Mouse (Mus musculus) embryonic facial prominence, embryonic 14.5 days (tissue): Measurements from ENCODE around the gene Tap2. TPM values are rescaled to one million over a fixed set of nuclear protein-coding genes. Genes with fewer than 3 reads are reported as not detected.
A peak's percentile ranks its signal among the peaks of the same experiment; 100 is the strongest.

Experiments
- ATAC-seq: fragments of 200-750 bp; cut with Nextera tagmentation; 2 replicates; pipeline ENCODE4 v1.8.0; 2017; ENCODE audit warnings: low read depth, moderate number of reproducible peaks, moderate TSS enrichment
- DNase-seq: peaks from one replicate; pipeline ENCODE4 v3.0.0-alpha.2; 2015; ENCODE audit warnings: low spot score
- H3K27ac ChIP-seq: fragments of 300-500 bp; sonication (generic); replicated peaks from 2 replicates; pipeline ENCODE4 v1.5.1; 2014; ENCODE audit warnings: low read depth, mild to moderate bottlenecking, low read length, moderate library complexity
- H3K27me3 ChIP-seq: fragments of 300-500 bp; sonication (generic); replicated peaks from 2 replicates; pipeline ENCODE4 v1.6.1; 2014; ENCODE audit warnings: low read length; ENCODE audit not compliant: control insufficient read depth, insufficient read depth
- H3K36me3 ChIP-seq: fragments of 300-500 bp; sonication (generic); 2 replicates; pipeline ENCODE4 v1.6.1; 2014; ENCODE audit warnings: low read length, mixed read lengths; ENCODE audit not compliant: control insufficient read depth, insufficient read depth
- H3K4me1 ChIP-seq: fragments of 300-500 bp; sonication (generic); 2 replicates; pipeline ENCODE4 v1.6.1; 2014; ENCODE audit warnings: antibody characterized with exemption, low read length; ENCODE audit not compliant: control insufficient read depth, insufficient read depth
- H3K4me2 ChIP-seq: fragments of 300-500 bp; sonication (generic); 2 replicates; pipeline ENCODE4 v1.6.1; 2014; ENCODE audit warnings: low read depth, mild to moderate bottlenecking, low read length, moderate library complexity, mixed read lengths
- H3K4me3 ChIP-seq: fragments of 300-500 bp; sonication (generic); 2 replicates; pipeline ENCODE4 v1.5.1; 2014; ENCODE audit warnings: low read depth, mild to moderate bottlenecking, low read length
- H3K9ac ChIP-seq: fragments of 300-500 bp; sonication (generic); 2 replicates; pipeline ENCODE4 v1.6.1; 2014; ENCODE audit warnings: low read depth, mild to moderate bottlenecking, low read length, moderate library complexity, mixed read lengths
- H3K9me3 ChIP-seq: fragments of 300-500 bp; sonication (generic); 2 replicates; pipeline ENCODE4 v1.6.1; 2016; ENCODE audit warnings: low read length; ENCODE audit not compliant: control insufficient read depth
- WGBS: fragments of 180-500 bp; shearing (Covaris S2); extraction: QIAGEN DNeasy Blood & Tissue Kit; methylation state at CpG from one replicate; pipeline ENCODE4 v1.1.7; 2014; 5-methylcytosine and 5-hydroxymethylcytosine counted together
- polyA plus RNA-seq: library from polyadenylated mRNA; unstranded; fragments of >200 nt; fragmentation: Nextera tagmentation; extraction: Ambion mirVana; gene quantifications from 2 replicates; pipeline ENCODE4 v1.2.1, GENCODE M21; 2014

Tap2 gene
- polyA plus RNA-seq, 1 experiment from 2014 or later: 3.3 TPM

GRCm38 (mm10) chr17:34240916-34241315 is 37.6 kb downstream of the Tap2 start:
- Histone ChIP-seq H3K36me3 (no peaks in the 10 kb centered on the region), H3K4me2 (no peak overlapping the region), H3K27ac (no peak overlapping the region), H3K27me3 (no peaks in the 10 kb centered on the region), H3K4me3 (no peak overlapping the region), H3K9me3 (peaks cover 6% of the 10 kb centered on the region; the same call in 1 of the 2 replicates), H3K9ac (no peak overlapping the region), H3K4me1 (no peaks in the 10 kb centered on the region)
- DNase-seq: no peak
- ATAC-seq: no peak
- 77% methylated on average over 6 of the region's 6 CpGs for WGBS

GRCm38 (mm10) chr17:34244656-34245055 is 41.3 kb downstream of the Tap2 start:
- DNase-seq (no peak), ATAC-seq (no peak)
- Histone ChIP-seq H3K27ac (no peak overlapping the region), H3K4me3 (no peak overlapping the region), H3K36me3 (no peaks in the 10 kb centered on the region), H3K9ac (no peak overlapping the region), H3K27me3 (no peaks in the 10 kb centered on the region), H3K4me2 (no peak overlapping the region), H3K9me3 (peaks cover 6% of the 10 kb centered on the region; the same call in 1 of the 2 replicates), H3K4me1 (no peaks in the 10 kb centered on the region)
- WGBS: 67% methylated on average over 4 of the region's 4 CpGs

GRCm38 (mm10) chr17:34247047-34247446 is 43.7 kb downstream of the Tap2 start:
- no peak overlapping the region for H3K4me3 ChIP-seq
- no peak overlapping the region for H3K9ac ChIP-seq
- no peak for DNase-seq
- no peaks in the 10 kb centered on the region for H3K36me3 ChIP-seq
- H3K4me1 ChIP-seq: no peaks in the 10 kb centered on the region
- H3K27me3 ChIP-seq: no peaks in the 10 kb centered on the region
- no peak for ATAC-seq
- H3K9me3 ChIP-seq: no peaks in the 10 kb centered on the region
- H3K4me2 ChIP-seq: no peak overlapping the region
- H3K27ac ChIP-seq: no peak overlapping the region
- 82% methylated on average over 3 of the region's 3 CpGs for WGBS

GRCm38 (mm10) chr17:34248764-34249163 is 45.4 kb downstream of the Tap2 start:
- Histone ChIP-seq H3K9ac (no peak overlapping the region), H3K27ac (no peak overlapping the region), H3K36me3 (no peaks in the 10 kb centered on the region), H3K4me1 (no peaks in the 10 kb centered on the region), H3K9me3 (no peaks in the 10 kb centered on the region), H3K27me3 (no peaks in the 10 kb centered on the region), H3K4me2 (no peak overlapping the region), H3K4me3 (no peak overlapping the region)
- ATAC-seq (no peak), DNase-seq (no peak)
- WGBS: 68% methylated on average over 2 of the region's 2 CpGs

GRCm38 (mm10) chr17:34249361-34249760 is 46.0 kb downstream of the Tap2 start:
- DNase-seq (no peak), ATAC-seq (no peak)
- no peak overlapping the region for H3K27ac ChIP-seq
- H3K4me2 ChIP-seq: no peak overlapping the region
- no peak overlapping the region for H3K9ac ChIP-seq
- H3K9me3 ChIP-seq: no peaks in the 10 kb centered on the region
- WGBS: 47% methylated on average over 3 of the region's 3 CpGs
- no peak overlapping the region for H3K4me3 ChIP-seq
- H3K36me3 ChIP-seq: no peaks in the 10 kb centered on the region
- H3K27me3 ChIP-seq: no peaks in the 10 kb centered on the region
- H3K4me1 ChIP-seq: no peaks in the 10 kb centered on the region

GRCm38 (mm10) chr17:34249878-34250277 is 46.6 kb downstream of the Tap2 start:
- peak; percentile 75 for DNase-seq
- H3K9ac ChIP-seq: no peak overlapping the region
- WGBS: 15% methylated on average over 4 of the region's 4 CpGs

GRCm38 (mm10) chr17:34251666-34252065 is 48.3 kb downstream of the Tap2 start:
- H3K9ac ChIP-seq: no peak overlapping the region
- no peak overlapping the region for H3K4me2 ChIP-seq
- no peaks in the 10 kb centered on the region for H3K4me1 ChIP-seq
- no peak overlapping the region for H3K27ac ChIP-seq
- H3K9me3 ChIP-seq: no peaks in the 10 kb centered on the region
- H3K27me3 ChIP-seq: no peaks in the 10 kb centered on the region
- DNase-seq: no peak
- H3K4me3 ChIP-seq: no peak overlapping the region
- no peak for ATAC-seq
- no peaks in the 10 kb centered on the region for H3K36me3 ChIP-seq
- 45% methylated on average over 4 of the region's 4 CpGs for WGBS

More at GRCm38 (mm10) chr17:34249878-34250277, 46.6 kb downstream of the Tap2 start:
- Histone ChIP-seq H3K27me3 (no peaks in the 10 kb centered on the region), H3K36me3 (no peaks in the 10 kb centered on the region), H3K27ac (no peak overlapping the region), H3K4me2 (no peak overlapping the region), H3K9me3 (no peaks in the 10 kb centered on the region), H3K4me1 (no peaks in the 10 kb centered on the region), H3K4me3 (no peak overlapping the region)
- no peak for ATAC-seq

- Histone ChIP-seq H3K9me3 (no peaks in the 10 kb centered on the region), H3K36me3 (no peaks in the 10 kb centered on the region), H3K27ac (no peak overlapping the region), H3K4me1 (0 out of 2 replicates have a peak, but pooled peaks cover 3% of the 10 kb centered on the region), H3K4me2 (no peak overlapping the region), H3K27me3 (no peaks in the 10 kb centered on the region), H3K9ac (no peak overlapping the region), H3K4me3 (no peak overlapping the region)
- ATAC-seq: no peak
- no peak for DNase-seq
- 75% methylated on average over 5 of the region's 5 CpGs for WGBS
Observed at GRCm38 (mm10) chr17:34256501-34256900, 53.2 kb downstream of the Tap2 start.

GRCm38 (mm10) chr17:34257594-34258375 is 54.5 kb downstream of the Tap2 start, which contains the start of gene H2-Ab1:
Gene H2-Ab1, plus strand, starts transcription at chr17:34257689.
- Histone ChIP-seq H3K4me1 (0 out of 2 replicates have a peak, but pooled peaks cover 3% of the 10 kb centered on the region), H3K4me3 (no peak within 1 kb of the TSS), H3K4me2 (no peak within 1 kb of the TSS), H3K27ac (no peak within 1 kb of the TSS), H3K9ac (no peak within 1 kb of the TSS), H3K9me3 (no peaks in the 10 kb centered on the region), H3K27me3 (no peaks in the 10 kb centered on the region; the same call in 1 of the 2 replicates), H3K36me3 (no peaks in the 10 kb centered on the region)
- DNase-seq (peak; percentile 50), ATAC-seq (no peak)
- WGBS: 71% methylated on average over 11 of the region's 11 CpGs
